Mouse (Mus musculus) CH12.LX (cell line): ENCODE data around the gene Pdss2. TPM values are rescaled to one million over a fixed set of nuclear protein-coding genes. Genes with fewer than 3 reads are reported as not detected.

ENCODE experiments used
- DNase-seq: peaks from one replicate; pipeline ENCODE4 v3.0.0-alpha.2; 2013; ENCODE audit errors: extremely low read depth
- H3K27ac ChIP-seq: 2 replicates; pipeline ENCODE4 v1.5.1; 2012; ENCODE audit warnings: low read depth, mild to moderate bottlenecking, control low read depth, moderate library complexity; ENCODE audit not compliant: insufficient read depth
- H3K27me3 ChIP-seq: replicated peaks from 2 replicates; pipeline ENCODE3; 2012; ENCODE audit warnings: inconsistent platforms
- H3K36me3 ChIP-seq, 2 experiments: replicated peaks in 1 of 2; 2 replicates each; pipeline versions ENCODE3 to v1.6.1; 2012; ENCODE audit warnings: inconsistent platforms in 1 of 2, low read length in 1 of 2, mild to moderate bottlenecking in 1 of 2, mixed read lengths in 1 of 2, moderate library complexity in 1 of 2; ENCODE audit not compliant: control insufficient read depth in 1 of 2, insufficient read depth in 1 of 2
- H3K4me1 ChIP-seq, 2 experiments: 2 replicates each; pipeline ENCODE4 v1.6.1; 2012; ENCODE audit warnings: inconsistent platforms in 1 of 2, moderate library complexity in 1 of 2; ENCODE audit not compliant: insufficient read depth in 2 of 2, control insufficient read depth in 1 of 2
- H3K4me2 ChIP-seq: 2 replicates; pipeline ENCODE4 v1.6.1; 2012; ENCODE audit warnings: low read depth, mild to moderate bottlenecking, control low read depth; ENCODE audit not compliant: poor library complexity, insufficient read depth, severe bottlenecking
- H3K4me3 ChIP-seq, 3 experiments: fragments of 150-350 bp in 1 of 3; sonication (generic) in 1 of 3; replicated peaks in 1 of 3; 2 replicates each; pipeline versions ENCODE3 to v1.5.1; 2011 to 2012; ENCODE audit warnings: low read depth in 2 of 3, low read length in 2 of 3, mild to moderate bottlenecking in 2 of 3, moderate library complexity in 2 of 3, control low read depth in 1 of 3, improper control_type of control experiment in 1 of 3, inconsistent platforms in 1 of 3, mixed read lengths in 1 of 3; ENCODE audit not compliant: poor library complexity in 1 of 3
- H3K79me2 ChIP-seq: replicated peaks from 2 replicates; pipeline ENCODE4 v1.6.1; 2012; ENCODE audit warnings: mild to moderate bottlenecking, moderate library complexity; ENCODE audit not compliant: control insufficient read depth, poor library complexity, insufficient read depth, severe bottlenecking; ENCODE audit errors: extremely low read depth
- H3K9ac ChIP-seq: 2 replicates; pipeline ENCODE4 v1.6.1; 2012; ENCODE audit warnings: low read depth, mild to moderate bottlenecking, control low read depth, moderate library complexity; ENCODE audit not compliant: insufficient read depth
- H3K9me3 ChIP-seq: replicated peaks from 2 replicates; pipeline ENCODE3; 2012; ENCODE audit warnings: low read length, inconsistent platforms, mixed read lengths
- BHLHE40 ChIP-seq: IDR thresholded peaks from 2 replicates; pipeline ENCODE4 v1.6.1; 2011; ENCODE audit warnings: mild to moderate bottlenecking, low read depth, low read length, improper control_type of control experiment
- CHD1 ChIP-seq: IDR thresholded peaks from 2 replicates; pipeline ENCODE4 v1.6.1; 2012; ENCODE audit warnings: low read depth, low read length, improper control_type of control experiment, inconsistent platforms
- CHD2 ChIP-seq: IDR thresholded peaks from 2 replicates; pipeline ENCODE4 v1.6.1; 2011; ENCODE audit warnings: low read length, improper control_type of control experiment
- CTCF ChIP-seq, 2 experiments: IDR thresholded peaks in 1 of 2; conservative IDR thresholded peaks in 1 of 2; 2 replicates each; pipeline ENCODE4 v1.5.1; 2011 to 2012; ENCODE audit warnings: low read depth in 2 of 2, low read length in 2 of 2, improper control_type of control experiment in 1 of 2, inconsistent platforms in 1 of 2, mild to moderate bottlenecking in 1 of 2, moderate library complexity in 1 of 2
- E2F4 ChIP-seq: IDR thresholded peaks from 2 replicates; pipeline ENCODE4 v1.6.1; 2011; ENCODE audit warnings: low read depth, low read length, improper control_type of control experiment; ENCODE audit not compliant: insufficient replicate concordance
- EP300 ChIP-seq: IDR thresholded peaks from 2 replicates; pipeline ENCODE4 v1.6.1; 2011; ENCODE audit warnings: low read length, improper control_type of control experiment
- GABPA ChIP-seq: IDR thresholded peaks from 2 replicates; pipeline ENCODE4 v1.6.1; 2012; ENCODE audit warnings: low read depth, low read length, improper control_type of control experiment, inconsistent platforms; ENCODE audit not compliant: insufficient replicate concordance
- HCFC1 ChIP-seq: IDR thresholded peaks from 2 replicates; pipeline ENCODE4 v1.6.1; 2012; ENCODE audit warnings: low read depth, mild to moderate bottlenecking, inconsistent platforms, low read length, improper control_type of control experiment
- JUND ChIP-seq: conservative IDR thresholded peaks from 2 replicates; pipeline ENCODE4 v1.6.1; 2011; ENCODE audit warnings: low read depth, low read length, improper control_type of control experiment
- KAT2A ChIP-seq: IDR thresholded peaks from 2 replicates; pipeline ENCODE4 v1.6.1; 2012; ENCODE audit warnings: low read length, improper control_type of control experiment, inconsistent platforms; ENCODE audit not compliant: insufficient replicate concordance
- MAFK ChIP-seq: IDR thresholded peaks from 2 replicates; pipeline ENCODE4 v1.6.1; 2011; ENCODE audit warnings: low read length, improper control_type of control experiment; ENCODE audit not compliant: insufficient replicate concordance
- MAX ChIP-seq: IDR thresholded peaks from 2 replicates; pipeline ENCODE4 v1.6.1; 2011; ENCODE audit warnings: low read length, improper control_type of control experiment
- MEF2A ChIP-seq: IDR thresholded peaks from 2 replicates; pipeline ENCODE4 v1.6.1; 2014; ENCODE audit warnings: low read depth, mild to moderate bottlenecking, inconsistent platforms, low read length, improper control_type of control experiment, borderline replicate concordance
- MXI1 ChIP-seq: IDR thresholded peaks from 2 replicates; pipeline ENCODE4 v1.6.1; 2011; ENCODE audit warnings: mild to moderate bottlenecking, low read depth, low read length, improper control_type of control experiment
- MYC ChIP-seq: IDR thresholded peaks from 2 replicates; pipeline ENCODE4 v1.6.1; 2011; ENCODE audit warnings: low read depth, mild to moderate bottlenecking, improper control_type of control experiment, low read length
- NRF1 ChIP-seq: IDR thresholded peaks from 2 replicates; pipeline ENCODE4 v1.6.1; 2014; ENCODE audit warnings: low read depth, mild to moderate bottlenecking, inconsistent platforms, low read length, improper control_type of control experiment, moderate library complexity
- PAX5 ChIP-seq: IDR thresholded peaks from 2 replicates; pipeline ENCODE4 v1.6.1; 2012; ENCODE audit warnings: low read length, inconsistent platforms, mixed read lengths
- POLR2A ChIP-seq: IDR thresholded peaks from 2 replicates; pipeline ENCODE4 v1.6.1; 2011; ENCODE audit warnings: low read depth, mild to moderate bottlenecking, improper control_type of control experiment, low read length
- POLR2AphosphoS2 ChIP-seq: IDR thresholded peaks from 2 replicates; pipeline ENCODE4 v1.6.1; 2011; ENCODE audit warnings: low read depth, low read length, improper control_type of control experiment
- RAD21 ChIP-seq: IDR thresholded peaks from 2 replicates; pipeline ENCODE4 v1.6.1; 2011; ENCODE audit warnings: low read depth, mild to moderate bottlenecking, low read length, improper control_type of control experiment, moderate library complexity
- RCOR1 ChIP-seq: conservative IDR thresholded peaks from 2 replicates; pipeline ENCODE4 v1.6.1; 2012; ENCODE audit warnings: low read depth, mild to moderate bottlenecking, inconsistent platforms, low read length, improper control_type of control experiment
- SIN3A ChIP-seq: IDR thresholded peaks from 2 replicates; pipeline ENCODE4 v1.6.1; 2012; ENCODE audit warnings: low read length, improper control_type of control experiment, inconsistent platforms
- TCF12 ChIP-seq: IDR thresholded peaks from 2 replicates; pipeline ENCODE4 v1.6.1; 2014; ENCODE audit warnings: low read depth, mild to moderate bottlenecking, inconsistent platforms, low read length, improper control_type of control experiment
- UBTF ChIP-seq: IDR thresholded peaks from 2 replicates; pipeline ENCODE4 v1.6.1; 2012; ENCODE audit warnings: low read depth, mild to moderate bottlenecking, inconsistent platforms, low read length, improper control_type of control experiment, moderate library complexity
- USF1 ChIP-seq: IDR thresholded peaks from 2 replicates; pipeline ENCODE4 v1.6.1; 2014; ENCODE audit warnings: low read depth, mild to moderate bottlenecking, inconsistent platforms, low read length, improper control_type of control experiment
- USF2 ChIP-seq: conservative IDR thresholded peaks from 2 replicates; pipeline ENCODE4 v1.6.1; 2011; ENCODE audit warnings: low read depth, low read length, improper control_type of control experiment
- ZC3H11A ChIP-seq: IDR thresholded peaks from 2 replicates; pipeline ENCODE4 v1.6.1; 2012; ENCODE audit warnings: low read depth, mild to moderate bottlenecking, inconsistent platforms, low read length, improper control_type of control experiment
- ZKSCAN1 ChIP-seq: IDR thresholded peaks from 2 replicates; pipeline ENCODE4 v1.6.1; 2012; ENCODE audit warnings: low read depth, inconsistent platforms, low read length, improper control_type of control experiment, borderline replicate concordance
- ZMIZ1 ChIP-seq: IDR thresholded peaks from 2 replicates; pipeline ENCODE4 v1.6.1; 2012; ENCODE audit warnings: low read depth, mild to moderate bottlenecking, inconsistent platforms, low read length, improper control_type of control experiment
- dilution Hi-C: fragments of 300-500 bp; cut with MboI; formaldehyde crosslinking; loops from 2 replicates; pipeline ENCODE4 v1.14.3; 2020; ENCODE audit warnings: low sequenced_read_pairs; ENCODE audit not compliant: extremely low pct_unique_long_range_greater_than_20kb, extremely low pct_ligation_motif_present
- in situ Hi-C: fragments of 300-500 bp; cut with MboI; formaldehyde crosslinking; loops from 3 replicates; pipeline ENCODE4 v1.14.3; 2019; ENCODE audit warnings: low sequenced_read_pairs, low pct_ligation_motif_present, low pct_unique_long_range_greater_than_20kb, mixed read lengths
- polyA plus RNA-seq: library from polyadenylated mRNA; unstranded; fragments of >175 nt; gene quantifications from 2 replicates; pipeline ENCODE4 v1.2.1, GENCODE M21; 2012; ENCODE audit warnings: low read depth; ENCODE audit not compliant: insufficient read length
- total RNA-seq, 2 experiments: library from RNA; depleted of rRNA; stranded (reverse); fragments of 300-350 nt in 1 of 2; fragments of >200 nt in 1 of 2; gene quantifications; 2 replicates each; pipeline ENCODE4 v1.2.3; 2012 to 2014

Pdss2 gene
- total and polyA plus RNA-seq, 3 experiments, result 11.1 to 17.9 (median 14.3) TPM

- Histone ChIP-seq H3K27ac (no peak overlapping the region), H3K9ac (peak overlapping the region; percentile 50)
- dilution Hi-C loops, result no loop called here
These were observed 256.2 kb downstream of the Pdss2 start for GRCm38 (mm10) chr10:43477459-43477858.

GRCm38 (mm10) chr10:43477865-43478681 is 256.8 kb downstream of the Pdss2 start:
- H3K4me3 ChIP-seq, result peak overlapping the region; percentile 62 to 99 (median 85)
- dilution Hi-C loops (no loop called here), in situ Hi-C loops (no loop called here)
- H3K79me2 ChIP-seq, result peaks cover 25% of the 10 kb centered on the region; the same call in 1 of the 2 replicates
- H3K9ac ChIP-seq, result peak overlapping the region; percentile 99
- H3K9me3 ChIP-seq, result no peaks in the 10 kb centered on the region
- DNase-seq, result peak; percentile 72
- H3K36me3 ChIP-seq, result no peaks in the 10 kb centered on the region
- H3K27me3 ChIP-seq, result no peaks in the 10 kb centered on the region
- peaks cover 4 to 43% of the 10 kb centered on the region in 2 experiments; a peak in 3 of 4 replicates for H3K4me1 ChIP-seq
- peak overlapping the region; percentile 69 for H3K4me2 ChIP-seq
- H3K27ac ChIP-seq, result peak overlapping the region; percentile 88; the same call in 1 of the 2 replicates
- no peak for TF ChIP-seq JUND
- peak; percentile 33; the same call in 1 of the 2 replicates for TF ChIP-seq BHLHE40
- TF ChIP-seq CHD1, result no peak
- TF ChIP-seq EP300, result peak; percentile 67; the same call in 1 of the 2 replicates
- no peak; the same call in none of the 2 replicates for TF ChIP-seq USF2
- TF ChIP-seq GABPA, result no peak
- TF ChIP-seq USF1, result peak; percentile 76
- TF ChIP-seq POLR2A, result peak; percentile 63
- TF ChIP-seq ZC3H11A, result no peak
- peak; percentile 90 for TF ChIP-seq SIN3A
- 0 out of 2 replicates have a peak, but pooled peaks have one; percentile 10 for TF ChIP-seq TCF12
- TF ChIP-seq UBTF, result no peak
- TF ChIP-seq NRF1, result no peak
- no peak for TF ChIP-seq MAFK
- no peak for TF ChIP-seq CHD2
- TF ChIP-seq E2F4, result no peak
- TF ChIP-seq MXI1, result peak; percentile 90
- TF ChIP-seq RCOR1, result no peak; the same call in 1 of the 2 replicates
- no peak for TF ChIP-seq ZKSCAN1
- no peak for TF ChIP-seq CTCF (conservative IDR thresholded peaks at IDR 0.05 in 1 of 2, IDR thresholded peaks at IDR 0.05 in 1 of 2; ENCODE audit: low read depth in 2 of 2, low read length in 2 of 2)
- no peak; the same call in 1 of the 2 replicates for TF ChIP-seq MEF2A
- peak; percentile 96 for TF ChIP-seq MYC
- no peak for TF ChIP-seq PAX5
- TF ChIP-seq KAT2A, result no peak
- no peak; the same call in 1 of the 2 replicates for TF ChIP-seq HCFC1
- no peak for TF ChIP-seq ZMIZ1
- TF ChIP-seq MAX, result peak; percentile 88

More at GRCm38 (mm10) chr10:43477459-43477858, 256.2 kb downstream of the Pdss2 start:
- peak overlapping the region; percentile 69 for H3K4me2 ChIP-seq
- peak overlapping the region in 1 of 3 experiments; percentile 85 for H3K4me3 ChIP-seq
- DNase-seq, result no peak
- in situ Hi-C loops, result no loop called here
- H3K36me3 ChIP-seq, result no peaks in the 10 kb centered on the region
- no peaks in the 10 kb centered on the region for H3K9me3 ChIP-seq
- H3K4me1 ChIP-seq, result peaks cover 4 to 37% of the 10 kb centered on the region in 2 experiments; a peak in 3 of 4 replicates
- no peak for TF ChIP-seq RAD21
- no peak for TF ChIP-seq POLR2AphosphoS2
- no peak for TF ChIP-seq ZKSCAN1
- no peak for TF ChIP-seq UBTF
- no peak for TF ChIP-seq NRF1
- TF ChIP-seq CHD1, result no peak
- TF ChIP-seq MYC, result no peak
- no peak for TF ChIP-seq EP300
- no peak for TF ChIP-seq POLR2A
- no peak for TF ChIP-seq E2F4
- H3K79me2 ChIP-seq, result peaks cover 22% of the 10 kb centered on the region; the same call in 1 of the 2 replicates
- no peaks in the 10 kb centered on the region for H3K27me3 ChIP-seq
